ENCODE assay signal across 27 mouse cellular contexts in genomic region chr11:27081188-27081587, GRCm38 (mm10).
"Had no signal": no experiment of that assay in that cellular context is flagged by ENCODE, and none has a peak within 500 bp of the region (broad histone marks: within the 10 kb centered on the region; RNA-seq: fewer than 3 reads in every experiment).

No protein-coding gene starts in this region.

- H3K4me3 ChIP-seq: embryonic facial prominence, embryonic 10.5 days; embryonic facial prominence, embryonic 12.5 days; embryonic facial prominence, embryonic 13.5 days; embryonic facial prominence, embryonic 15.5 days; erythroblast, embryonic 14.5 days; forebrain, embryonic 10.5 days; forebrain, embryonic 13.5 days; forebrain, embryonic 15.5 days; gastrocnemius, adult 2 months; heart, adult 2 months; heart, embryonic 10.5 days had no signal

- H3K4me2 ChIP-seq: embryonic facial prominence, embryonic 12.5 days; embryonic facial prominence, embryonic 13.5 days; embryonic facial prominence, embryonic 15.5 days; forebrain, embryonic 13.5 days; forebrain, embryonic 15.5 days had no signal

- H3K27me3 ChIP-seq: embryonic facial prominence, embryonic 12.5 days; embryonic facial prominence, embryonic 13.5 days; embryonic facial prominence, embryonic 15.5 days; forebrain, embryonic 13.5 days; forebrain, embryonic 15.5 days had no signal

- H3K9me3 ChIP-seq: embryonic facial prominence, embryonic 10.5 days; embryonic facial prominence, embryonic 12.5 days; embryonic facial prominence, embryonic 13.5 days; embryonic facial prominence, embryonic 15.5 days; forebrain, embryonic 10.5 days; forebrain, embryonic 13.5 days; forebrain, embryonic 15.5 days; heart, embryonic 10.5 days had no signal

- H3K36me3 ChIP-seq: embryonic facial prominence, embryonic 10.5 days; embryonic facial prominence, embryonic 12.5 days; embryonic facial prominence, embryonic 13.5 days; embryonic facial prominence, embryonic 15.5 days; forebrain, embryonic 10.5 days; forebrain, embryonic 15.5 days; heart, embryonic 10.5 days had no signal

- H3K9ac ChIP-seq: embryonic facial prominence, embryonic 12.5 days; embryonic facial prominence, embryonic 13.5 days; embryonic facial prominence, embryonic 15.5 days; forebrain, embryonic 13.5 days; forebrain, embryonic 15.5 days; forebrain, postnatal 0 days had no signal

- H3K4me1 ChIP-seq: embryonic facial prominence, embryonic 10.5 days; embryonic facial prominence, embryonic 12.5 days; embryonic facial prominence, embryonic 13.5 days; embryonic facial prominence, embryonic 15.5 days; forebrain, embryonic 10.5 days; forebrain, embryonic 13.5 days; forebrain, embryonic 15.5 days; heart, embryonic 10.5 days had no signal

- H3K27ac ChIP-seq: embryonic facial prominence, embryonic 10.5 days; embryonic facial prominence, embryonic 12.5 days; embryonic facial prominence, embryonic 13.5 days; embryonic facial prominence, embryonic 15.5 days; forebrain, embryonic 10.5 days; forebrain, embryonic 13.5 days; forebrain, embryonic 15.5 days; gastrocnemius, adult 2 months; heart, adult 2 months; heart, embryonic 10.5 days had no signal

- DNase-seq: cerebellum, adult 9-10 months; cerebellum, adult 9-11 months; cerebellum, postnatal 10 days; cerebellum, postnatal 14 days; cerebellum, postnatal 25 days; cerebellum, postnatal 36 days; embryo, embryonic 11 days; forebrain, postnatal 0 days; gastrocnemius, adult 2 months; gastrocnemius, postnatal 10 days; gastrocnemius, postnatal 14 days; gastrocnemius, postnatal 25 days; gastrocnemius, postnatal 36 days; heart, adult 11 months; heart, adult 18-20 months; heart, adult 2 months had no signal

- ATAC-seq: forebrain, embryonic 13.5 days; forebrain, embryonic 14.5 days; forebrain, embryonic 15.5 days; forebrain, embryonic 16.5 days; forebrain, postnatal 0 days had no signal
